Mouse (Mus musculus): ENCODE results near the gene Uap1.

- no peak for TF ChIP-seq CTCF (IDR thresholded peaks at IDR 0.05; ENCODE audit: borderline replicate concordance, control insufficient read depth, extremely low read depth, insufficient read depth, low read length, poor library complexity)
- no peak for TF ChIP-seq POLR2A (IDR thresholded peaks at IDR 0.05; ENCODE audit: control insufficient read depth, extremely low read depth, insufficient read depth, low read length, poor library complexity)
Measured at GRCm38 (mm10) chr1:170136351-170137009, 38.3 kb downstream of the Uap1 start.
